Mouse (Mus musculus): ENCODE measurements around the gene Snrnp35.

DNA sequence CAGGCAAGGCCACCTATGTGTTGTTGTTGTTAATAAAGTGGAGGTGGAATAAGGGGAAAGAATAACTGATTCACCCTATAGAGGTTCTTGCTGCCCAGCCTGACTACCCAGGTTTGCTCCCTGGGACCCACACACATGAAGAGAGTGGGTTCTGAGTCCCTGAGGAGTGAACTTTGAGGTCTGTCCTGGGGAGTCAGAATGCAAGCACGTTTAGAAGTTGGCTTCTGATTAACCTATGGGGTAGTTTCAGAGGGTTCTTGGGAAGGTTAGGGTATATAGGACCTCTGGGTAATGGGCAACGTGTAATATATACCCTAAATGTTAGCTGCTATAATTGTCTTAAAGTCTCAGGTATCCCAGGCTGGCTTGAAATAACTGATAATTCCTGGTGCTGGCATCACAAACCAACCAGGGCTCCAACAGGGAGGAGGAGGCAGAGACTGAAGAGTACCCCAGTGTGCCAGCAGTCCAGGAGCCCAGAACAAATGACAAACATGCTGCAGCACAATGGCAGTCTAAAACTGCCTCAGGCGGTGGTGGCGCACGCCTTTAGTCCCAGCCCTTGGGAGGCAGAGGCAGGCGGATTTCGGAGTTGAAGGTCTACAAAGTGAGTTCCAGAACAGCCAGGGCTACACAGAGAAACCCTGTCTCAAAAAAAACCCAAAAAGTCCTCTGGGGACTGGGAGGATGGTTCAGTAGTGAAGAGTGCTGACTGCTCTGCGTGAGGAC is 20.5 kb upstream of the Snrnp35 start:
- TF ChIP-seq CTCF (IDR thresholded peaks at IDR 0.05; ENCODE audit: low read depth, low read length) (no peak), POLR2A (IDR thresholded peaks at IDR 0.05; ENCODE audit: extremely low read depth, insufficient read depth, low read length) (no peak)
